Mouse (Mus musculus): ENCODE data around the gene Tsacc. TPM values are rescaled to one million over a fixed set of nuclear protein-coding genes. Genes with fewer than 3 reads are reported as not detected.

Tsacc gene
- polyA plus RNA-seq, 1 experiment, result 10.1 TPM

GRCm38 (mm10) chr3:88237556-88238194 lies 59.1 kb downstream of the Tsacc start:
- Histone ChIP-seq H3K4me3 (ENCODE audit: insufficient read depth, low read length) (no peak overlapping the region), H3K27ac (ENCODE audit: insufficient read depth, low read depth, low read length) (no peak overlapping the region), H3K4me1 (ENCODE audit: control insufficient read depth, insufficient read depth, low read length) (no peaks in the 10 kb centered on the region)
- TF ChIP-seq CTCF (IDR thresholded peaks at IDR 0.05; ENCODE audit: low read depth, low read length), result no peak
- TF ChIP-seq POLR2A (IDR thresholded peaks at IDR 0.05; ENCODE audit: borderline replicate concordance, low read depth, low read length), result no peak

- TF ChIP-seq CTCF (IDR thresholded peaks at IDR 0.05; ENCODE audit: low read depth, low read length) (no peak), POLR2A (IDR thresholded peaks at IDR 0.05; ENCODE audit: borderline replicate concordance, low read depth, low read length) (no peak)
- no peaks in the 10 kb centered on the region for H3K4me1 ChIP-seq (ENCODE audit: control insufficient read depth, insufficient read depth, low read length)
- H3K27ac ChIP-seq (ENCODE audit: insufficient read depth, low read depth, low read length), result no peak overlapping the region
- no peak overlapping the region for H3K4me3 ChIP-seq (ENCODE audit: insufficient read depth, low read length)
Measured at GRCm38 (mm10) chr3:88237161-88237555, 59.6 kb downstream of the Tsacc start.

- no peak overlapping the region for H3K27ac ChIP-seq (ENCODE audit: insufficient read depth, low read depth, low read length)
- no peak overlapping the region for H3K4me3 ChIP-seq (ENCODE audit: insufficient read depth, low read length)
- no peak for TF ChIP-seq POLR2A (IDR thresholded peaks at IDR 0.05; ENCODE audit: borderline replicate concordance, low read depth, low read length)
- no peak for TF ChIP-seq CTCF (IDR thresholded peaks at IDR 0.05; ENCODE audit: low read depth, low read length)
- H3K4me1 ChIP-seq (ENCODE audit: control insufficient read depth, insufficient read depth, low read length), result peaks cover 8% of the 10 kb centered on the region
Measured at GRCm38 (mm10) chr3:88235616-88236015, 61.2 kb downstream of the Tsacc start.

GRCm38 (mm10) chr3:88235216-88235615 lies 61.6 kb downstream of the Tsacc start:
- Histone ChIP-seq H3K4me3 (ENCODE audit: insufficient read depth, low read length) (no peak overlapping the region), H3K4me1 (ENCODE audit: control insufficient read depth, insufficient read depth, low read length) (peaks cover 8% of the 10 kb centered on the region), H3K27ac (ENCODE audit: insufficient read depth, low read depth, low read length) (no peak overlapping the region)
- no peak for TF ChIP-seq POLR2A (IDR thresholded peaks at IDR 0.05; ENCODE audit: borderline replicate concordance, low read depth, low read length)
- 0 out of 2 replicates have a peak, but pooled peaks have one; percentile 18 for TF ChIP-seq CTCF (IDR thresholded peaks at IDR 0.05; ENCODE audit: low read depth, low read length)

GRCm38 (mm10) chr3:88234041-88234440 lies 62.8 kb downstream of the Tsacc start:
- H3K27ac ChIP-seq (ENCODE audit: insufficient read depth, low read depth, low read length), result no peak overlapping the region
- peaks cover 8% of the 10 kb centered on the region for H3K4me1 ChIP-seq (ENCODE audit: control insufficient read depth, insufficient read depth, low read length)
- no peak overlapping the region for H3K4me3 ChIP-seq (ENCODE audit: insufficient read depth, low read length)
- TF ChIP-seq CTCF (IDR thresholded peaks at IDR 0.05; ENCODE audit: low read depth, low read length), result no peak

- H3K27ac ChIP-seq (ENCODE audit: insufficient read depth, low read depth, low read length), result no peak overlapping the region
- TF ChIP-seq CTCF (IDR thresholded peaks at IDR 0.05; ENCODE audit: low read depth, low read length), result no peak
- TF ChIP-seq POLR2A (IDR thresholded peaks at IDR 0.05; ENCODE audit: borderline replicate concordance, low read depth, low read length), result no peak
- peaks cover 8% of the 10 kb centered on the region for H3K4me1 ChIP-seq (ENCODE audit: control insufficient read depth, insufficient read depth, low read length)
- H3K4me3 ChIP-seq (ENCODE audit: insufficient read depth, low read length), result no peak overlapping the region
Measured at GRCm38 (mm10) chr3:88232851-88233649, 63.7 kb downstream of the Tsacc start.

Other genes with a start within 250 kb of the Tsacc start
- 76.1 and 83.0 TPM in 2 replicates for gene Naxe, start 238.5 kb downstream of the Tsacc start, polyA plus RNA-seq (2012; ENCODE audit: insufficient read depth, insufficient read length, missing spikeins)
- not detected in 2 replicates for gene Ttc24, start 218.7 kb downstream of the Tsacc start, polyA plus RNA-seq (2012; ENCODE audit: insufficient read depth, insufficient read length, missing spikeins)
- 20.5 and 25.7 TPM in 2 replicates for gene Iqgap3, start 215.0 kb downstream of the Tsacc start, polyA plus RNA-seq (2012; ENCODE audit: insufficient read depth, insufficient read length, missing spikeins)
- 84.5 and 98.1 TPM in 2 replicates for gene Mef2d, start 154.6 kb downstream of the Tsacc start, polyA plus RNA-seq (2012; ENCODE audit: insufficient read depth, insufficient read length, missing spikeins)
- gene Rhbg, start 42.3 kb downstream of the Tsacc start, polyA plus RNA-seq (2012; ENCODE audit: insufficient read depth, insufficient read length, missing spikeins), result not detected in 2 replicates
- 0.48 TPM in 1 of 2 replicates, not detected in the other for gene Gm38392, start 9.8 kb downstream of the Tsacc start, polyA plus RNA-seq (2012; ENCODE audit: insufficient read depth, insufficient read length, missing spikeins)
- gene Cct3, start 117 bp upstream of the Tsacc start, polyA plus RNA-seq (2012; ENCODE audit: insufficient read depth, insufficient read length, missing spikeins), result 75.3 and 76.5 TPM in 2 replicates
- 401 and 428 TPM in 2 replicates for gene Glmp, start 28.0 kb upstream of the Tsacc start, polyA plus RNA-seq (2012; ENCODE audit: insufficient read depth, insufficient read length, missing spikeins)
- gene Tmem79, start 39.1 kb upstream of the Tsacc start, polyA plus RNA-seq (2012; ENCODE audit: insufficient read depth, insufficient read length, missing spikeins), result 0.68 and 0.71 TPM in 2 replicates
- 26.0 and 27.8 TPM in 2 replicates for gene Smg5, start 39.3 kb upstream of the Tsacc start, polyA plus RNA-seq (2012; ENCODE audit: insufficient read depth, insufficient read length, missing spikeins)
- not detected in 2 replicates for gene Paqr6, start 67.6 kb upstream of the Tsacc start, polyA plus RNA-seq (2012; ENCODE audit: insufficient read depth, insufficient read length, missing spikeins)
- gene Bglap3, start 75.7 kb upstream of the Tsacc start, polyA plus RNA-seq (2012; ENCODE audit: insufficient read depth, insufficient read length, missing spikeins), result not detected in 2 replicates
- gene Bglap2, start 81.7 kb upstream of the Tsacc start, polyA plus RNA-seq (2012; ENCODE audit: insufficient read depth, insufficient read length, missing spikeins), result not detected in 2 replicates
- not detected in 2 replicates for gene Bglap, start 87.5 kb upstream of the Tsacc start, polyA plus RNA-seq (2012; ENCODE audit: insufficient read depth, insufficient read length, missing spikeins)
- gene Pmf1, start 113.3 kb upstream of the Tsacc start, polyA plus RNA-seq (2012; ENCODE audit: insufficient read depth, insufficient read length, missing spikeins), result 55.0 and 59.7 TPM in 2 replicates
- 14.0 and 17.5 TPM in 2 replicates for gene Slc25a44, start 128.1 kb upstream of the Tsacc start, polyA plus RNA-seq (2012; ENCODE audit: insufficient read depth, insufficient read length, missing spikeins)
- gene Sema4a, start 164.2 kb upstream of the Tsacc start, polyA plus RNA-seq (2012; ENCODE audit: insufficient read depth, insufficient read length, missing spikeins), result 178 and 180 TPM in 2 replicates
- 124 and 126 TPM in 2 replicates for gene Lmna, start 213.0 kb upstream of the Tsacc start, polyA plus RNA-seq (2012; ENCODE audit: insufficient read depth, insufficient read length, missing spikeins)
- 0.13 and 0.16 TPM in 2 replicates for gene Mex3a, start 235.4 kb upstream of the Tsacc start, polyA plus RNA-seq (2012; ENCODE audit: insufficient read depth, insufficient read length, missing spikeins)